Mouse (Mus musculus) gastrocnemius, adult 2 months (tissue): ENCODE measurements around the gene Jmjd1c. TPM values are rescaled to one million over a fixed set of nuclear protein-coding genes. Genes with fewer than 3 reads are reported as not detected.
A peak's percentile ranks its signal among the peaks of the same experiment; 100 is the strongest.

ENCODE experiments used
- DNase-seq: peaks from one replicate; pipeline ENCODE4 v3.0.0; 2022
- H3K27ac ChIP-seq: fragments of 200-600 bp; 2 replicates; pipeline ENCODE4 v1.8.1; 2022; ENCODE audit warnings: mild to moderate bottlenecking
- H3K4me3 ChIP-seq: fragments of 200-600 bp; 2 replicates; pipeline ENCODE4 v1.8.1; 2022; ENCODE audit warnings: mild to moderate bottlenecking, moderate library complexity
- CTCF ChIP-seq: fragments of 200-600 bp; IDR thresholded peaks from 2 replicates; pipeline ENCODE4 v1.8.1; 2022; ENCODE audit warnings: antibody characterized with exemption, mild to moderate bottlenecking, moderate library complexity
- intact Hi-C: fragments of 180-260 bp; cut with DNase I; formaldehyde crosslinking; loops from one replicate; pipeline ENCODE4 v1.15.1; 2025
- total RNA-seq, 2 experiments: library from RNA; stranded (reverse); gene quantifications; 2 replicates each; pipeline ENCODE4 v1.2.3; 2021

Jmjd1c gene
- total RNA-seq, 2 experiments from 2014 or later = 23.7 to 26.6 TPM

DNA sequence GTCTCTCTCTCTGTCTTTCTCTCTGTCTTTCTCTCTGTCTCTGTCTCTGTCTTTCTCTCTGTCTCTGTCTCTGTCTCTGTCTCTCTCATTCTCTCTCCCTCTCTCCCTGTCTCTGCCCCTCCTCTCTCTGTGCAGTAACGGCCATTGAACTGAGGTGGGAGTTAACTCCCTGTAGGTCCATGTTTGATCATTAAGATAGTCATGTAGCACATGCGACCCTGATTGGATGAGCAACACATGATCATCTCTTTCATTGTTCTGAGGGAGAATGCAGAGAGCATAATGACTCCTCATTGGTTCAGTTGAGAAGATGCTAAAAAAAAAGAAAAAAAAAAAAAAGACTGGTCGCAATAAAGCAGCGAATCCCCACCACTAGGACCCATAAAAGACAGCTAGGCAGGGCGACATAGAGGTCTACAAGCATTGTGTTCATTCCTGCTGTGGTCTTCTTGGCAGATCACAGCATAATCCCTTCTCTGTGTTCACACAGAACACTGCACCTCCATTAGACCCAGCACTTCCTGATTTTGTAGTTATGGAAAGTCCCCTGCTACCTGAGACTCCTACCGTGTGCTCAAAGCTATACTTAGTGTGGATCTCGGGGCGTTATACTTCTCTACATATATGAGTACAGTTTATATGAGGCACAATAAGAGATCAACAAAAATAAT lies 200.7 kb downstream of the Jmjd1c start:
- H3K4me3 ChIP-seq = no peak overlapping the region
- intact Hi-C loops = no loop called here
- no peak overlapping the region for H3K27ac ChIP-seq
- no peak for DNase-seq
- TF ChIP-seq CTCF = no peak

DNA sequence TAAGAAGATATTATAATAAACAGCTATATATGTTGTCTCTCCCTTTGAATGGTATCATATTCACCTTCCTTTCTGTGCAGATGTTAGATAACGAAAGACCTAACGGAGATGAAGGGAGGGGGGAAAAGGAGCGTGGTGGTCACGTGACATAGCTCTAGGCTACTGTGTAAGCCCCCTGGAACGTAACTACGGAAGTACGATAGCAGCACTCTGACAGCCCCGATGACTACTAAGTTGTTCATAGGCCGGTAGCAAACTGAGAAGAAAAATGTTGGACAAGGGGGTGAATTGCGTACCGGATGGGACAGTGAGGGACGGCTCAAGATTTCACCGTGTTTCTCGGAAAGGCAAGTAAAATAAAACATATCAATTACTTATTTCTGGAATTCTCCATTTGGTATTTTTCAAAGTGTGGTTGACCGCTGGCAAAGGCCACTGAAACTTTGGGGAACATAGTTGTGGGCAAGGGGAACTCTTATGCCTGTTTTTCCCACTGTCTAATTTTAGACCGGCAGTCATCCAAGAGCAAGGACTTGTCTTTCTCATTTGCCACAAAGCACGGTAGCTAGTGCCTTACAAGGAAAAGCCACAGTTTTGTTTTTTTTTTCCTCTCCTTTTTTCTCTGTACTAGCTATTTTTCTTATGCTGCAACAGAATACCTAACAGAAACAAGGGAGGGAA lies 201.4 kb downstream of the Jmjd1c start:
- TF ChIP-seq CTCF = no peak
- Histone ChIP-seq H3K27ac (peak overlapping the region; percentile 68), H3K4me3 (peak overlapping the region; percentile 43)
- no peak for DNase-seq
- intact Hi-C loops = no loop called here

DNA sequence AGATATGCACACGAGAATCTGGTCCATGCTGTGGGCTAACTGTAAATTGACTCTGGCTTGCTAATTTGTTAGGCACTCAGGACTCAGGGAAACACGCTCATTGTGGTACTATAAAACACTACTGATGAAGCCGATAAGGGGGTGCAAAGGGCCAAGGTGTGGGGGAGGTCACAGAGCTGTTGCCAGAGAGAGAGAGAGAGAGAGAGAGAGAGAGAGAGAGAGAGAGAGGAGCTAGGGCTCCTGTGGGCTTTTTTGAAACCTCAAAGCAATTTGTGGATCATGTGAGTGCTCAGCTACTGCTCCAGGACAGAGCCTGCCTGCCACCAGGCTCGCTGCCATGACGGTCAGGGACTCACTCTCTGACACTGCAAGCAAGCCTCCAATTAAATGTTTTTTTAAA lies 202.9 kb downstream of the Jmjd1c start:
- H3K27ac ChIP-seq = no peak overlapping the region
- TF ChIP-seq CTCF = no peak
- H3K4me3 ChIP-seq = no peak overlapping the region
- intact Hi-C loops = no loop called here
- DNase-seq = peak; percentile 52

DNA sequence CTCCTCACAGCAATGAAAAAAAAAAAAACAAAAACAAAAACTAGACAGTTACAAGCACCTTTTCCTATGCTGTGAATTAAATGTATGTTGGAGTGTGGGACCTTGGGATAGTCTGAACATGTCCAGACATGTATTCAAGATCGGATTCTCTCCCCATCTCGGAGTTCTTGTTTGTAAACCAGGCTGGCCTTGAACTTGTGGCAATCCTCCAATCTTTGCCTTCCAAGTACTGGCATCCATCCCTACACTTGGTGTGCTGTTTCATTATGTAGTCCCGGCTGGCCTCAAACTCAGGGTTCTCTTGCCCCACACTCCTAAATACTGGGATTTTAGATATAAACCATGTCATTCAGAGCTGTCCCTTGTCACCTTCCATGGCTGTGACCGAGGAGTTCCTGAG lies 203.4 kb downstream of the Jmjd1c start:
- Histone ChIP-seq H3K27ac (no peak overlapping the region), H3K4me3 (no peak overlapping the region)
- no peak for TF ChIP-seq CTCF
- intact Hi-C loops = no loop called here
- no peak for DNase-seq

DNA sequence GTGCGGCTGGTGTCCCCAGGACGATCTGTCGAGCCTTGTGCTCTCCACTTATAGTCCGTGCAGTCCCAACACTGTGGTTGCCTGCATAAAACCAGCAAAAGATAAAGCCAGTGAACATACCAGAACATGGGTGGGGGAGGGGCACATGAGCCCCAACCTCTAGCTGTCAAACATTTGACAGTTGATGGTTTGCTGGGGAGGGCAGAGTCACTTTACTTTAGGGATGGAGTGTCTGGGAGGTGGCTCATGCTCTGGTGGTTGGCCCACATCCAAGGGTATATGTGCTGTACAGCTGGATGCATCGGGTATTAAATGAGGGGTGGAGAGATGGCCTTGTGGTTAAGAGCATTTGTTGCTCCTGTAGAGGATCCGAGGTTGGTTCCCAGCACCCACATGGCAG lies 205.1 kb downstream of the Jmjd1c start:
- DNase-seq = no peak
- Histone ChIP-seq H3K27ac (no peak overlapping the region), H3K4me3 (no peak overlapping the region)
- TF ChIP-seq CTCF = no peak
- intact Hi-C loops = no loop called here

DNA sequence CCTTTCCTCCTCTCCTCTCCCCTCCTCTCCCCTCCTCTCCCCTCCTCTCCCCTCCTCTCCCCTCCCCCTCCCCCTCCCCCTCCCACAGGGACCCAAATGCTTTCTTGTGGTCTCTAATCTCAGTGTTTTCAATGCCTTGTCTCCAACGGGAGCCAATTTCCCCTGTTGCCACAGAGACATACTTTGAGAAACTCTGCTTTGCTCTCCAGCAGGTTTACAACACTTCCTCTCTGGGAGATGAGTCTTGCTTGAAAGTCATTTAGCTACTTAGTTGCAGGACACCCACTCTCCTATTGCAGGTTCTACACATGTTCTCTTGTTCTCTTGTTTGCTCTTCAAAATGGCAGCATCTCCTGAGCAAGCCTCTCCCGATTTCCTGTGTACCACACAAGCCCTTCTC lies 206.4 kb downstream of the Jmjd1c start:
- intact Hi-C loops = no loop called here
- H3K4me3 ChIP-seq = no peak overlapping the region
- H3K27ac ChIP-seq = no peak overlapping the region
- no peak for DNase-seq
- no peak for TF ChIP-seq CTCF

Other genes with a start within 250 kb of the Jmjd1c start
- 10 to 100 TPM in 1 of 2 experiments, 1 to 10 TPM in 1; 9.7 to 10.8 TPM for gene Reep3, start 820 bp downstream of the Jmjd1c start, total RNA-seq
- 10 to 100 TPM; 13.0 to 13.4 TPM for gene Nrbf2, start 189.2 kb downstream of the Jmjd1c start, total RNA-seq